Mouse (Mus musculus): ENCODE data around the gene Hist1h2bk. TPM values are rescaled to one million over a fixed set of nuclear protein-coding genes. Genes with fewer than 3 reads are reported as not detected.
A peak's percentile ranks its signal among the peaks of the same experiment; 100 is the strongest.

Hist1h2bk gene
- polyA plus RNA-seq, 1 experiment from 2014 or later: 14.1 TPM

DNA sequence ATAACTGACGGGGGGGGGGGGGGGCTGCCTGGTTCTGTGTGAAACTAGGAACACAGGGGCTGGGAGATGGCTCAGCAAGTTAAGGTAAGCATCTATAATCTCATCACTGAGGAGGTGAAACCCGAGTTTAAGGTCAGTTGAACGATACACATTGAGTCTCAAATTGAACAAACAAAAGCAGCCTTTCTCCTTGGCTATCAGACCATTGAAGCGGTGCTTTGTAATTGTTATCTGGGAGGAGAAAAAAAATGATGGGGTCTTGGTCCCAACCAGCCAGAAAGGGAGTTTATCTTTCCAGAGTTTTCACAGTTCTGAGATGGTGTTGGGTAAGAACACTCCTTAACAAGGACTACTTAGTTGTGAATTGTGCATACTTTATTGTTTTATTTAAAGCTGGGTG lies 37.8 kb upstream of the Hist1h2bk start:
- 7% methylated on average over 4 of the region's 4 CpGs for WGBS
- Histone ChIP-seq H3K27me3 (ENCODE audit: control insufficient read depth, insufficient read depth, low read length) (peaks cover 78% of the 10 kb centered on the region), H3K36me3 (ENCODE audit: control insufficient read depth, insufficient read depth, low read length) (no peaks in the 10 kb centered on the region), H3K4me1 (ENCODE audit: control insufficient read depth, insufficient read depth, low read length) (no peaks in the 10 kb centered on the region), H3K27ac (ENCODE audit: low read depth, low read length) (no peak overlapping the region), H3K4me2 (replicated peaks; ENCODE audit: low read depth, low read length) (no peak overlapping the region; the same call in 1 of the 2 replicates), H3K4me3 (ENCODE audit: low read length) (peak overlapping the region; percentile 26), H3K9me3 (ENCODE audit: control insufficient read depth, low read length) (no peaks in the 10 kb centered on the region), H3K9ac (ENCODE audit: low read depth, low read length) (no peak overlapping the region)
- no peak for ATAC-seq (ENCODE audit: low FRiP score, low TSS enrichment)

DNA sequence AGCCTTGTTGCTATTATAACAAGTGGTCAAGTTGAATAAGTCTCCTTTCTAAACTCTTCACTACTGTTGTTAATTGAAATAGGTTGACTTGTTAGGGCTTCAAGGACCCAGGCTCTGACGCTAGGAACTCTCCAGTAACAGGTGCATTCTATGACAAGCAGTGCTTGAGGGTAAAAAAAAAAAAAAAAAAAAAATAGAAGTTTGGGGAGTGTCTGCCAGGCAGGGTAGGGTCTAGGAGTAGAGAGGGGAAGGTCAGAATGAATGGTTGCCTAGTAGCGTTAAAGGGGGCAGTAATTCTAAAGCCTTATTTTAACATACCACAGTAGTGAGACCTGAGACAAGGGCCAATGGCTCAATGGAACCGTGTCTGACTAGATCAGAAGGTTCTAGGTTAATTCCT lies 37.3 kb upstream of the Hist1h2bk start:
- no peak for ATAC-seq (ENCODE audit: low FRiP score, low TSS enrichment)
- WGBS: 20% methylated on average over 3 of the region's 3 CpGs
- no peaks in the 10 kb centered on the region for H3K4me1 ChIP-seq (ENCODE audit: control insufficient read depth, insufficient read depth, low read length)

DNA sequence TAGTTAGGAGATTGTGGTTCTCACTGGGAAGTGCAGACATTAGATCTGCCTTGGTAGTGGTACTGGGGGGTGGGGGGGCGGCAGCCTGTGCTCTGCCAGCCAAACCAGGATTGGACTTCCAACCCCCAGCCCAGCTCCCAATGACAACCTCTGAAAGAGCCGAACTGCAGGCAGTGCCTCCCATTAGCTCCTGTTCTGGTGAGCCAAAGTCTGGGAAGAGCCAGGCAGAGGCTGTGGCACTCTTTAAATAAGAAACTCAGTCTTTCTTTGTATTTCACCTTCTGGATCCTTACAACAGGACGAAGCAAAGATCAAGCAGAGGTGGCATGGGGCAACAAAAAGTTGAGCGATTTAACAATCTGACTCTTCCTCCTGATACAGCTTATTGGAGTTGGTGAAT lies 36.5 kb upstream of the Hist1h2bk start:
- 44% methylated on average over 4 of the region's 4 CpGs for WGBS
- Histone ChIP-seq H3K36me3 (ENCODE audit: control insufficient read depth, insufficient read depth, low read length) (no peaks in the 10 kb centered on the region), H3K27ac (ENCODE audit: low read depth, low read length) (no peak overlapping the region), H3K4me1 (ENCODE audit: control insufficient read depth, insufficient read depth, low read length) (no peaks in the 10 kb centered on the region), H3K4me2 (replicated peaks; ENCODE audit: low read depth, low read length) (no peak overlapping the region), H3K9me3 (ENCODE audit: control insufficient read depth, low read length) (no peaks in the 10 kb centered on the region), H3K9ac (ENCODE audit: low read depth, low read length) (no peak overlapping the region), H3K4me3 (ENCODE audit: low read length) (no peak overlapping the region), H3K27me3 (ENCODE audit: control insufficient read depth, insufficient read depth, low read length) (peaks cover 92% of the 10 kb centered on the region)
- ATAC-seq (ENCODE audit: low FRiP score, low TSS enrichment): no peak

More for the DNA sequence above, 37.3 kb upstream of the Hist1h2bk start:
- H3K27me3 ChIP-seq (ENCODE audit: control insufficient read depth, insufficient read depth, low read length): peaks cover 84% of the 10 kb centered on the region
- no peaks in the 10 kb centered on the region for H3K9me3 ChIP-seq (ENCODE audit: control insufficient read depth, low read length)
- no peak overlapping the region for H3K27ac ChIP-seq (ENCODE audit: low read depth, low read length)
- no peak overlapping the region for H3K4me2 ChIP-seq (replicated peaks; ENCODE audit: low read depth, low read length)
- no peak overlapping the region for H3K4me3 ChIP-seq (ENCODE audit: low read length)
- no peak overlapping the region for H3K9ac ChIP-seq (ENCODE audit: low read depth, low read length)
- H3K36me3 ChIP-seq (ENCODE audit: control insufficient read depth, insufficient read depth, low read length): no peaks in the 10 kb centered on the region

DNA sequence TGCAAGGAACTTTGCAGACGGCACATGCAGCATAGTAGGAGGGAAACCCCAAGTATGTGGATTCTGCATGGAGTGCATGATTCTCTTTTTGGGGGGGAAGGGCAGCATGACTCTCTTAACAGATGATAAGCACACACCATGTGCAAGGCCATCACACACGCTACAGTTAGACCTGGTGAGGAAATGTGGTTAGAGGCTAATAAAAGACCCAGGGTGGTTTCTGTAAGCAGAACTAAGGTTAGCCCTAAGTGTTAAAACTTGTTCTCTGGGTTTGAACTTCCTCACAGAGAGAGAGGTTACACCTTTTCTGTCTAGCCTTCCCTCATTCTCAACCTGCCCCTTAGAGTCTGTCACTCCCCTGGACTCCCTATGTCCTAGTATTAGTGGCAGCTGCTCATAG lies 34.3 kb upstream of the Hist1h2bk start:
- H3K9ac ChIP-seq (ENCODE audit: low read depth, low read length): no peak overlapping the region
- peaks cover 96% of the 10 kb centered on the region for H3K27me3 ChIP-seq (ENCODE audit: control insufficient read depth, insufficient read depth, low read length)
- no peak overlapping the region for H3K4me2 ChIP-seq (replicated peaks; ENCODE audit: low read depth, low read length)
- H3K9me3 ChIP-seq (ENCODE audit: control insufficient read depth, low read length): no peaks in the 10 kb centered on the region
- no peaks in the 10 kb centered on the region for H3K36me3 ChIP-seq (ENCODE audit: control insufficient read depth, insufficient read depth, low read length)
- WGBS: 55% methylated on average over 2 of the region's 2 CpGs
- no peak for ATAC-seq (ENCODE audit: low FRiP score, low TSS enrichment)
- no peak overlapping the region for H3K27ac ChIP-seq (ENCODE audit: low read depth, low read length)
- H3K4me3 ChIP-seq (ENCODE audit: low read length): no peak overlapping the region
- H3K4me1 ChIP-seq (ENCODE audit: control insufficient read depth, insufficient read depth, low read length): peaks cover 1% of the 10 kb centered on the region; the same call in 1 of the 2 replicates

DNA sequence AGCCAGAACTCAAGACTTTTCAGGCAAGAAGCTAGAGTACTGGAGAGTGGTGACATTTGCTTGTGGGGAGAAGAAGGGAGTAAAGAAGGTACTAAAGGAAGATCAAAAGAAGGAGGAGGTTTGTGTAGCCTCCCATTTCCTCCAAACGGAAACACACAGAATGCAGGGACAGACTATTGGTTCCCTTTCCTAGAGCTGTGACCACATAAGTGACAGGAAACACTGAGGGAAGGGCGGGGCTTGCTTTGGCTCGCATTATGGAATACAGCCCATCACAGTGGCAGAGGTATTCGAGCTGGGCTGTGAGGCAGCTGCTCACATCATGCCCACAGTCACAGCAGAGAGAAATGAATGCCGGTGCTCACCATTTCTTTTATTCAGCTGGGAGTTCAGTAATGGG lies 33.8 kb upstream of the Hist1h2bk start:
- ATAC-seq (ENCODE audit: low FRiP score, low TSS enrichment): no peak
- Histone ChIP-seq H3K27ac (ENCODE audit: low read depth, low read length) (no peak overlapping the region), H3K9ac (ENCODE audit: low read depth, low read length) (no peak overlapping the region), H3K36me3 (ENCODE audit: control insufficient read depth, insufficient read depth, low read length) (no peaks in the 10 kb centered on the region), H3K9me3 (ENCODE audit: control insufficient read depth, low read length) (no peaks in the 10 kb centered on the region), H3K4me1 (ENCODE audit: control insufficient read depth, insufficient read depth, low read length) (peaks cover 6% of the 10 kb centered on the region), H3K4me2 (replicated peaks; ENCODE audit: low read depth, low read length) (no peak overlapping the region), H3K27me3 (ENCODE audit: control insufficient read depth, insufficient read depth, low read length) (peaks cover 96% of the 10 kb centered on the region), H3K4me3 (ENCODE audit: low read length) (no peak overlapping the region)
- WGBS: 15% methylated on average over 5 of the region's 5 CpGs

DNA sequence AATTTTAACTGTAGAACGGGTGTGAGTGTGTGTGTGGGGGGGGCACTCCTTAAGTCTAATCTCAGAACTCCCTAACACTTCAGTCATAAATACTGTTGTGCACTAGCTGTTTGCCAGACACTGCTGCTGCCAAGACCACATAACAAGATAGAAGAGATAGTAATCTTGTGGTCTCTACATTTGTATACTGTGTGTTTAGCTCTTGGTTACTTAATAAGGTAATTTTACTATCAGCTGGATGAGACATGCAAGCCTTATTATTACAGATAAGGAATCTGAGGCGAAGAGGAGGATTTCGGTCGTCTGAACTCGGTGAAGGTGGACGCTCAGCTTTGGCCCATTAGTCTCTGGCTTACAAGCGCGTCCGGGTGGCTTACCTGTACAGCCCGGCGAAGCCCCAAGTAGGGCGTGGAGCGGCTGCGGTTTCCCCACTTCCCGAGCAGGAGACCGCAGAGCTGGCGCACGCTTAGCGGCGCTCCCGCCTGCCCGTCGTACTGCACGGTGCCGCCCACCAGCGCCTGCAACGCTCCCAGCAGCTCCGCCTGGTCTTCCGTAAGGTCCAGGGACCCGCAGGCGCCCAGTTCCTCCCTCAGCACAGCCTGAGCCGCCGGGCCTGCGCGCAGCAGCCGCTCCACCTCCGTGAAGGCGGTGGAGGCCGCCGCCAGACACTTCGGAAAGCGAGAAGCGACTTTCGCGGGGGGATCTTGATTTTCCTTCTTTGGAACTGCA lies 29.9 kb upstream of the Hist1h2bk start:
- H3K36me3 ChIP-seq (ENCODE audit: control insufficient read depth, insufficient read depth, low read length): no peaks in the 10 kb centered on the region
- H3K27me3 ChIP-seq (ENCODE audit: control insufficient read depth, insufficient read depth, low read length): peaks cover 97% of the 10 kb centered on the region
- no peaks in the 10 kb centered on the region for H3K9me3 ChIP-seq (ENCODE audit: control insufficient read depth, low read length)
- under 1% methylated on average over 45 of the region's 45 CpGs for WGBS
- H3K4me2 ChIP-seq (replicated peaks; ENCODE audit: low read depth, low read length): peak overlapping the region; percentile 94
- peak; percentile 90 for ATAC-seq (ENCODE audit: low FRiP score, low TSS enrichment)
- H3K4me1 ChIP-seq (ENCODE audit: control insufficient read depth, insufficient read depth, low read length): peaks cover 8% of the 10 kb centered on the region
- peak overlapping the region; percentile 28; the same call in 1 of the 2 replicates for H3K9ac ChIP-seq (ENCODE audit: low read depth, low read length)
- peak overlapping the region; percentile 60 for H3K4me3 ChIP-seq (ENCODE audit: low read length)
- no peak overlapping the region for H3K27ac ChIP-seq (ENCODE audit: low read depth, low read length)

DNA sequence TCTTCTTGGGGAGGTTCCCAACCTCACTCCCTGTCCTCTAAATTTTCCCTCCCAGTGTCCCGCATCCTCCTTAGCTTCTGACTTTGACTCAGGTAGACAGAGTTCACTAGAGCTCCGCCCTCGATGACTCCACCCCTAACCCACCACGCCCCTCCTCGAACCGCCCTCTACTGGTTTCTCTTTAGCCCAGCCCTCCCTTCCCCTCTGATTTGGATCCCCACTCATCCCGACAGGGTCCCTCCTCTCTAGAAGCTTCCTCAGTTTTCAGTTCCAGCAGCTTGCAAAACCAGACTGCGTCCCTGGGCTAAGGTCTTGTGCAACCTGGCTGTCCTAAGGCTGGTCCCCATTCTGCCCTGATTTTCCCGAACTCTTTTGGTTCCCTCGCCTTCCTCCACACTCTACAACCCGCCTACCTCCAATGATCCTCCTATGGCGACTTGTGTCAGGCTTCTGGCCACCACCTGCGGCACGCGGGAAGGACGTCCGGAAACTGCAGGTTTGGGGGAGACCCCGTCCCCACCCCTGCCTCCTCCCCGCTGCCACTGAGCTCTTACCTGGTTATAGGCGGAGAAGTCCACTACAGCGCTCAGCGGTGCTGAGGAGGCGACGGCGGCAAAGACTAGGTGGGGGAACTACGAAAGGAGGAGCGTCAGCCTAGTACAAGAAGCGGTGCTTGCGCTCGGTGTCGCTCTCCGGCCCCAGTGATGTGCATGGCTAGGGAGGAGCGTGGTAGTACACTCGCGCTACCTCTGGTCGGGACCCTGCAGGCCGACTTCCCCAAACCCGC lies 29.1 kb upstream of the Hist1h2bk start:
- Histone ChIP-seq H3K36me3 (ENCODE audit: control insufficient read depth, insufficient read depth, low read length) (no peaks in the 10 kb centered on the region), H3K4me3 (ENCODE audit: low read length) (peak overlapping the region; percentile 60), H3K27ac (ENCODE audit: low read depth, low read length) (no peak overlapping the region), H3K9ac (ENCODE audit: low read depth, low read length) (0 out of 2 replicates have a peak overlapping the region, but pooled peaks have one; percentile 28), H3K4me2 (replicated peaks; ENCODE audit: low read depth, low read length) (peak overlapping the region; percentile 94), H3K9me3 (ENCODE audit: control insufficient read depth, low read length) (no peaks in the 10 kb centered on the region), H3K27me3 (ENCODE audit: control insufficient read depth, insufficient read depth, low read length) (peaks cover 94% of the 10 kb centered on the region), H3K4me1 (ENCODE audit: control insufficient read depth, insufficient read depth, low read length) (peaks cover 8% of the 10 kb centered on the region)
- peak; percentile 90 for ATAC-seq (ENCODE audit: low FRiP score, low TSS enrichment)
- under 1% methylated on average over 38 of the region's 38 CpGs for WGBS

DNA sequence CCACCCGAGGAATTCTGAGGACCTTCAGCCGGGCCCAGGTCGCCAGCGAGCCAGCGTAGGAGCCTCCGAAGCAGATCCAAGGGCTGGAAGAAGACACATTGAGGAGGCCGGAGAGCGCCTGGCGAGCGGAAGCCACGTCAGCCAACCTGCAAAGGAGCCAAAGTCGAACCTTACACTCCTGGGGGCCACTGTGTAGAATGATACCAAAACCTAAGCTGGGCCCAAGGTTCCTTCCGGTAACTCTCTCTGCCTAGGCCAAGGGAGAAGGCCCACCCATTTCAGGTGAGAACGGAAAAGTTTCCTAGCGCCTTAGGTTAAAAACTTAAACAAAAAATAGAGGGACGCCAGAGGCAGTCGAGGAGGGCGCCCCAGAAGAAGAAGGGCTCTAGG lies 28.6 kb upstream of the Hist1h2bk start:
- peaks cover 8% of the 10 kb centered on the region for H3K4me1 ChIP-seq (ENCODE audit: control insufficient read depth, insufficient read depth, low read length)
- no peak for ATAC-seq (ENCODE audit: low FRiP score, low TSS enrichment)
- 3% methylated on average over 18 of the region's 18 CpGs for WGBS
- no peaks in the 10 kb centered on the region for H3K36me3 ChIP-seq (ENCODE audit: control insufficient read depth, insufficient read depth, low read length)
- H3K27ac ChIP-seq (ENCODE audit: low read depth, low read length): no peak overlapping the region
- peak overlapping the region; percentile 60 for H3K4me3 ChIP-seq (ENCODE audit: low read length)
- peak overlapping the region; percentile 94 for H3K4me2 ChIP-seq (replicated peaks; ENCODE audit: low read depth, low read length)
- H3K9me3 ChIP-seq (ENCODE audit: control insufficient read depth, low read length): no peaks in the 10 kb centered on the region
- H3K9ac ChIP-seq (ENCODE audit: low read depth, low read length): 0 out of 2 replicates have a peak overlapping the region, but pooled peaks have one; percentile 28
- peaks cover 92% of the 10 kb centered on the region for H3K27me3 ChIP-seq (ENCODE audit: control insufficient read depth, insufficient read depth, low read length)

DNA sequence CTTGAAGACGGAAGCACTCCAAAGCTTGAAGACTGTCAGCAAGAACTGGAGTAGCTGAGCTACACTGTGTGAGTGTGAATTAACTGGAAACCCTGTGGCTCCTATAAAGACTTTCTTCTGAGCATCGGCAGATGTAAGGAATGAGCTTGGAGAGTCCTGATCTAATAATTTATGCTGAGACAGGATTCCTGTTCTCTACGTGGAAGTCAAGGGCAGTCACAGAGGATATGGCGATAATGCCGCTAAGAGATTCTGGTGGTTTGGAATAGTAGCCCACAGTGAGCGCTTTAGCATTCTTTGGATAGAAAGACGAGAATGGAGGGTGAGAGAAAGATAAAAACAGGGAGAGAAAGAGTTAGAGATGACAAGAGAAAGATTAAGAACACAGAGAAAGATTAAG lies 27.8 kb upstream of the Hist1h2bk start:
- Histone ChIP-seq H3K4me3 (ENCODE audit: low read length) (no peak overlapping the region), H3K27me3 (ENCODE audit: control insufficient read depth, insufficient read depth, low read length) (peaks cover 92% of the 10 kb centered on the region), H3K9ac (ENCODE audit: low read depth, low read length) (no peak overlapping the region), H3K36me3 (ENCODE audit: control insufficient read depth, insufficient read depth, low read length) (no peaks in the 10 kb centered on the region), H3K4me2 (replicated peaks; ENCODE audit: low read depth, low read length) (no peak overlapping the region), H3K4me1 (ENCODE audit: control insufficient read depth, insufficient read depth, low read length) (peaks cover 8% of the 10 kb centered on the region), H3K9me3 (ENCODE audit: control insufficient read depth, low read length) (no peaks in the 10 kb centered on the region), H3K27ac (ENCODE audit: low read depth, low read length) (no peak overlapping the region)
- WGBS: 47% methylated on average over 7 of the region's 7 CpGs
- no peak for ATAC-seq (ENCODE audit: low FRiP score, low TSS enrichment)
